Mouse (Mus musculus) hindbrain, postnatal 0 days (tissue): ENCODE results near the gene Leap2. TPM values are rescaled to one million over a fixed set of nuclear protein-coding genes. Genes with fewer than 3 reads are reported as not detected.

ENCODE experiments used
- ATAC-seq: fragments of 200-750 bp; cut with Nextera tagmentation; 2 replicates; pipeline ENCODE4 v1.8.0; 2017; ENCODE audit warnings: mild to moderate bottlenecking, moderate TSS enrichment, moderate library complexity
- DNase-seq: peaks from one replicate; pipeline ENCODE4 v3.0.0-alpha.2; 2015; ENCODE audit warnings: low spot score
- H3K27ac ChIP-seq: fragments of 300-500 bp; sonication (generic); 2 replicates; pipeline ENCODE4 v1.5.1; 2014; ENCODE audit warnings: mild to moderate bottlenecking
- H3K27me3 ChIP-seq: fragments of 300-500 bp; sonication (generic); 2 replicates; pipeline ENCODE4 v1.6.1; 2014; ENCODE audit warnings: low read length, mixed read lengths; ENCODE audit not compliant: insufficient read depth
- H3K36me3 ChIP-seq: fragments of 300-500 bp; sonication (generic); 2 replicates; pipeline ENCODE4 v1.6.1; 2014; ENCODE audit warnings: low read length, mixed read lengths; ENCODE audit not compliant: insufficient read depth
- H3K4me1 ChIP-seq: fragments of 300-500 bp; sonication (generic); 2 replicates; pipeline ENCODE4 v1.6.1; 2014; ENCODE audit warnings: antibody characterized with exemption, low read length, mixed read lengths; ENCODE audit not compliant: insufficient read depth
- H3K4me2 ChIP-seq: fragments of 300-500 bp; sonication (generic); 2 replicates; pipeline ENCODE4 v1.6.1; 2014; ENCODE audit warnings: low read depth, mild to moderate bottlenecking, low read length, moderate library complexity, mixed read lengths
- H3K4me3 ChIP-seq: fragments of 300-500 bp; sonication (generic); 2 replicates; pipeline ENCODE4 v1.5.1; 2014; ENCODE audit warnings: low read length
- H3K9ac ChIP-seq: fragments of 300-500 bp; sonication (generic); replicated peaks from 2 replicates; pipeline ENCODE4 v1.6.1; 2014; ENCODE audit warnings: mild to moderate bottlenecking, low read length, moderate library complexity, mixed read lengths
- H3K9me3 ChIP-seq: fragments of 300-500 bp; sonication (generic); 2 replicates; pipeline ENCODE4 v1.6.1; 2016; ENCODE audit warnings: low read length, mixed read lengths
- CTCF ChIP-seq: IDR thresholded peaks from 2 replicates; pipeline ENCODE4 v1.5.1; 2016; ENCODE audit warnings: antibody characterized with exemption, control low read depth, low read depth
- WGBS: fragments of 180-500 bp; shearing (Covaris S2); extraction: QIAGEN DNeasy Blood & Tissue Kit; methylation state at CpG from one replicate; pipeline ENCODE4 v1.1.7; 2014; 5-methylcytosine and 5-hydroxymethylcytosine counted together
- polyA plus RNA-seq: library from polyadenylated mRNA; unstranded; fragments of >200 nt; fragmentation: Nextera tagmentation; extraction: Ambion mirVana; gene quantifications from 2 replicates; pipeline ENCODE4 v1.2.1, GENCODE M21; 2015
- total RNA-seq: library from RNA; depleted of rRNA; stranded (reverse); fragments of >200 nt; gene quantifications from 2 replicates; pipeline ENCODE4 v1.2.3, GENCODE M21; 2014; rRNA removed

The Leap2 gene
- not detected in 2 replicates for total RNA-seq
- polyA plus RNA-seq: not detected in 2 replicates

GRCm38 (mm10) chr11:53423036-53423435, at the start of gene Leap2:
Gene Leap2 (minus strand): TSS chr11:53423170.
- TF ChIP-seq CTCF: no peak
- WGBS: 93% methylated on average over 4 of the region's 4 CpGs

DNA sequence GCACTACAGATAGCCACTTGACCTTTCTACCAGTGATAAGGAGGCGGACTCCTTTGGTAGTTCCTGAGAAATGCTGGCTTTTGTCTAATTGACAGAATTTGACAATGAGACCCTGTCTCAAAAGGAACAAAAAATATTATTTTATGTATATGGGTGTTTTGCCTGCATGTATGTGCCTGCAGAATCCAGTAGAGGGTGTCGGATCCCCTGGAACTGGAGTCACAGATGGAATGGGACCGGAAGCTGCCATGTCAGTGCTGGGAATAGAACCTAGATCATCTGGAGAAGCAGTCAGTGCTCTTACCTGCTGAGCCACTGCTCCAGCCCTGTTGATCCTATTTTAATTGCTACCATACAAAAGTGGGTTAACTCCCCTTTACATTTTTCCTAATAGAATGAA, 49.7 kb upstream of the Leap2 start:
- Histone ChIP-seq H3K4me1 (peaks cover 8% of the 10 kb centered on the region), H3K4me2 (no peak overlapping the region), H3K4me3 (no peak overlapping the region), H3K36me3 (no peaks in the 10 kb centered on the region), H3K9me3 (no peaks in the 10 kb centered on the region), H3K27me3 (0 out of 2 replicates have a peak, but pooled peaks cover 4% of the 10 kb centered on the region), H3K9ac (no peak overlapping the region), H3K27ac (no peak overlapping the region)
- peak; percentile 41 for TF ChIP-seq CTCF
- DNase-seq (no peak), ATAC-seq (no peak)
- WGBS: 79% methylated on average over 3 of the region's 3 CpGs

More at GRCm38 (mm10) chr11:53423036-53423435, at the start of gene Leap2:
- peaks cover 24% of the 10 kb centered on the region for H3K36me3 ChIP-seq
- DNase-seq (no peak), ATAC-seq (no peak)
- no peaks in the 10 kb centered on the region for H3K27me3 ChIP-seq
- no peaks in the 10 kb centered on the region for H3K4me1 ChIP-seq
- H3K9ac ChIP-seq: no peak within 1 kb of the TSS
- H3K4me3 ChIP-seq: no peak within 1 kb of the TSS
- no peak within 1 kb of the TSS for H3K27ac ChIP-seq
- H3K4me2 ChIP-seq: no peak within 1 kb of the TSS
- H3K9me3 ChIP-seq: no peaks in the 10 kb centered on the region

- Histone ChIP-seq H3K27me3 (peaks cover 6% of the 10 kb centered on the region; the same call in 1 of the 2 replicates), H3K9ac (peak within 1 kb of the TSS; percentile 33), H3K27ac (peak within 1 kb of the TSS; percentile 76), H3K36me3 (no peaks in the 10 kb centered on the region), H3K4me3 (peak within 1 kb of the TSS; percentile 28), H3K4me1 (peaks cover 8% of the 10 kb centered on the region), H3K9me3 (no peaks in the 10 kb centered on the region), H3K4me2 (peak within 1 kb of the TSS; percentile 60)
- ATAC-seq (peak; percentile 85), DNase-seq (peak; percentile 95)
- 2% methylated on average over 29 of the region's 29 CpGs for WGBS
- TF ChIP-seq CTCF: peak; percentile 92
Measured at GRCm38 (mm10) chr11:53469968-53470695, 47.2 kb upstream of the Leap2 start, which contains the start of gene Gm9837. Gene Gm9837 (minus strand): TSS chr11:53470479.

DNA sequence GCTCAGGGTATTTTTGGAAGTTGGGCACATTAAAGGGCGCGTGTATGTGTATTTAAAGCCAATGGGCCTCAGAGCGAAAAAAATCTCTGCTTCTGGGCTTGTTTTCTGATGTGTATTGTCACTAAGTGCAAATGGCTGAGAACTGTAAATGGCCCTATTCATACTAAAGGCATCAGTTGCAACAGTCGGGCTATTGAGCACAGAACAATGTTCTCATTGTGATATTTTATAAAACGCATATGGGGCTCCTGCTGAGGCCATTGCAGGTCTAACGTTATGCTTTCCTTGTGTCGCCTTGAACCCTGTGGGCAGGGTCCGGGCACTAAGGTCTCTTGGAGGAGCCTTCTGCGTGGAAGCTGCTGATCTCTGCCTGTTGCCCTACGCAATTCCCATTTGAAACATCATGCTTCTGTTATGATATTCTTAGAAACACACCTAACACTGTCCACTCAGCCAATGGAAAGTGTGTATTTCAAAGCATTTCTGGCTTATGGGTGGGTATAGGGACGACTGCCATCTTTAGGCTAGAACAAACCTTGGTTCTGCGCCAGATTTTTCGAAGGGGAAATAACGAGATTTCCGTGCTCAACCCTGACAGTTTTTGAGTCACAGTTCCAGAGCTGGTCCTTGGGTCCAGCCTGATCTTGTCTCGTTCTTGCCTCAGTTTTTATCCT, 46.5 kb upstream of the Leap2 start:
- ATAC-seq: no peak

GRCm38 (mm10) chr11:53466231-53466971, 43.4 kb upstream of the Leap2 start:
- Histone ChIP-seq H3K27me3 (peaks cover 28% of the 10 kb centered on the region), H3K9ac (peak overlapping the region; percentile 50), H3K4me2 (peak overlapping the region; percentile 61), H3K4me3 (peak overlapping the region; percentile 36), H3K36me3 (no peaks in the 10 kb centered on the region), H3K4me1 (peaks cover 8% of the 10 kb centered on the region), H3K9me3 (no peaks in the 10 kb centered on the region), H3K27ac (no peak overlapping the region)
- peak; percentile 67 for ATAC-seq
- peak; percentile 91 for DNase-seq
- 6% methylated on average over 40 of the region's 40 CpGs for WGBS
- TF ChIP-seq CTCF: peak; percentile 91

More for the DNA sequence above, 46.5 kb upstream of the Leap2 start:
- Histone ChIP-seq H3K9me3 (no peaks in the 10 kb centered on the region), H3K4me2 (peak overlapping the region; percentile 60; the same call in 1 of the 2 replicates), H3K27me3 (peaks cover 13% of the 10 kb centered on the region), H3K4me1 (peaks cover 8% of the 10 kb centered on the region), H3K36me3 (no peaks in the 10 kb centered on the region), H3K4me3 (no peak overlapping the region; the same call in 1 of the 2 replicates), H3K27ac (peak overlapping the region; percentile 3; the same call in 1 of the 2 replicates), H3K9ac (no peak overlapping the region)
- DNase-seq: no peak
- WGBS: 22% methylated on average over 16 of the region's 16 CpGs
- no peak for TF ChIP-seq CTCF
